Mouse (Mus musculus): Measurements from ENCODE around the gene Gab1.

DNA sequence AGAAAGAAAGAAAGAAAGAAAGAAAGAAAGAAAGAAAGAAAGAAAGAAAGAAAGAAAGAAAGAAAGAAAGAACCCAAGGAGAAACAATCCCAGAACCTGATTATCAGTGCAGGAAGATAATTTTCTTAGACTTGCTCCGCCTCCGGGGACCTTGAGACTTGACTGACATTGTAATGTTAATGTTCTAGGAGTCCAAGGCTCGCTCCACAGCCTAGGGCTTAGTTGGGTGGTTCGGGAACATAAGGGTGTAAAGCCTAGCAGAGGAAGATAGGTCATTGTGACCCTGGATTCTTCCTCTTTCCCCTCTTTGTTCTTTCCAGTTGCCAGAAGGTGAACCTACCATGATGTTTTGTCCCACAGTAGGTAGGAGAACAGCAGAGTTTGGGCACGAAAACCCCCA lies 31.1 kb upstream of the Gab1 start:
- TF ChIP-seq CTCF (conservative IDR thresholded peaks at IDR 0.05; ENCODE audit: low read length) (no peak), POU5F1 (IDR thresholded peaks at IDR 0.05; ENCODE audit: borderline replicate concordance, low read length) (peak; percentile 58; the same call in 1 of the 2 replicates)

All from E14TG2a.4 (cell line).